Mouse (Mus musculus): ENCODE results near the gene Zfp281.

DNA sequence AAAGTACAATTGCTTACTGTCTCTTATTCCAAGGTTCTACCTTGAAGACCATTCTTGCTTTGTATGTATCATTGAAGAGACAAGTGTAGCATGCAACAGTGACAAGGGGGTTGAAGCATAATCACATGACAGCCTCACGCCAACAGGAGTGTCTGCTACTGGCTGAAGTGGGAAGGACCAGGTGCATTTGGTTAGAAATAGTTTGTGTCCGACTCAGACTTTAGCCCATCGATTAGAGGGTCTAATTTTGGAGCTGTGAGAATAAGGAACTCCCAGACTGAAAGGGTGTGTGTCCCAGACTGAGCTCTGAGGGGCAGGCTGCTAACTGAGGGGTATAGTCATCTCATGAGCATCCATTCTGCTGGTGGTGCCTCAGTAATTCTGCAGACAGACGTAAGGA is 13.0 kb downstream of the Zfp281 start:
- TF ChIP-seq ZC3H11A (IDR thresholded peaks at IDR 0.05; ENCODE audit: borderline replicate concordance, low read depth, low read length) (no peak), HCFC1 (IDR thresholded peaks at IDR 0.05; ENCODE audit: borderline replicate concordance, insufficient read depth, low read length) (no peak), ZNF384 (IDR thresholded peaks at IDR 0.05; ENCODE audit: low read depth, low read length) (no peak), MAFK (IDR thresholded peaks at IDR 0.05; ENCODE audit: insufficient read depth, low read depth, low read length) (no peak)

Data from ES-E14 (cell line).